Mouse (Mus musculus): ENCODE measurements around the gene Asns. TPM values are rescaled to one million over a fixed set of nuclear protein-coding genes. Genes with fewer than 3 reads are reported as not detected.
A peak's percentile ranks its signal among the peaks of the same experiment; 100 is the strongest.
"Not testable (repeated sequence)": the region's sequence is repeated elsewhere in the genome, so short reads cannot be mapped to it uniquely, and the experiment has no call there.

The Asns gene
- polyA plus RNA-seq, 1 experiment from 2014 or later = 63.4 TPM

- Histone ChIP-seq H3K9ac (ENCODE audit: low read length) (no peak overlapping the region), H3K27ac (ENCODE audit: low read depth, low read length) (no peak overlapping the region), H3K4me3 (ENCODE audit: low read depth, low read length) (no peak overlapping the region), H3K9me3 (ENCODE audit: control insufficient read depth, low read length) (no peaks in the 10 kb centered on the region), H3K27me3 (ENCODE audit: control insufficient read depth, insufficient read depth, low read length) (no peaks in the 10 kb centered on the region), H3K4me2 (ENCODE audit: low read depth) (no peak overlapping the region), H3K36me3 (ENCODE audit: control insufficient read depth, insufficient read depth, low read length) (no peaks in the 10 kb centered on the region), H3K4me1 (ENCODE audit: control insufficient read depth, insufficient read depth, low read length) (no peaks in the 10 kb centered on the region)
- ATAC-seq (ENCODE audit: insufficient read depth, low FRiP score, low TSS enrichment) = no peak
- WGBS = 85% methylated on average over 5 of the region's 5 CpGs
- DNase-seq (ENCODE audit: low spot score) = no peak
These were observed 23.3 kb downstream of the Asns start for GRCm38 (mm10) chr6:7669721-7670120.

- H3K9me3 ChIP-seq (ENCODE audit: control insufficient read depth, low read length) = no peaks in the 10 kb centered on the region
- H3K36me3 ChIP-seq (ENCODE audit: control insufficient read depth, insufficient read depth, low read length) = no peaks in the 10 kb centered on the region
- H3K4me2 ChIP-seq (ENCODE audit: low read depth) = no peak overlapping the region
- ATAC-seq (ENCODE audit: insufficient read depth, low FRiP score, low TSS enrichment) (no peak), DNase-seq (ENCODE audit: low spot score) (no peak)
- H3K4me1 ChIP-seq (ENCODE audit: control insufficient read depth, insufficient read depth, low read length) = no peaks in the 10 kb centered on the region
- WGBS = 85% methylated on average over 5 of the region's 5 CpGs
- H3K4me3 ChIP-seq (ENCODE audit: low read depth, low read length) = no peak overlapping the region
- no peak overlapping the region for H3K27ac ChIP-seq (ENCODE audit: low read depth, low read length)
- H3K27me3 ChIP-seq (ENCODE audit: control insufficient read depth, insufficient read depth, low read length) = no peaks in the 10 kb centered on the region
- no peak overlapping the region for H3K9ac ChIP-seq (ENCODE audit: low read length)
These were observed 24.7 kb downstream of the Asns start for GRCm38 (mm10) chr6:7668332-7668731.

GRCm38 (mm10) chr6:7665902-7666301 lies 27.2 kb downstream of the Asns start:
- not testable (repeated sequence) for DNase-seq (ENCODE audit: low spot score); H3K27ac ChIP-seq (ENCODE audit: low read depth, low read length); H3K9me3 ChIP-seq (ENCODE audit: control insufficient read depth, low read length); H3K9ac ChIP-seq (ENCODE audit: low read length); H3K4me1 ChIP-seq (ENCODE audit: control insufficient read depth, insufficient read depth, low read length); H3K36me3 ChIP-seq (ENCODE audit: control insufficient read depth, insufficient read depth, low read length); H3K4me3 ChIP-seq (ENCODE audit: low read depth, low read length); H3K4me2 ChIP-seq (ENCODE audit: low read depth); ATAC-seq (ENCODE audit: insufficient read depth, low FRiP score, low TSS enrichment); H3K27me3 ChIP-seq (ENCODE audit: control insufficient read depth, insufficient read depth, low read length)
- 95% methylated on average over 3 of the region's 4 CpGs for WGBS

GRCm38 (mm10) chr6:7661455-7661854 lies 31.6 kb downstream of the Asns start:
- no peaks in the 10 kb centered on the region for H3K9me3 ChIP-seq (ENCODE audit: control insufficient read depth, low read length)
- H3K9ac ChIP-seq (ENCODE audit: low read length) = no peak overlapping the region
- no peaks in the 10 kb centered on the region for H3K27me3 ChIP-seq (ENCODE audit: control insufficient read depth, insufficient read depth, low read length)
- no peak overlapping the region for H3K4me3 ChIP-seq (ENCODE audit: low read depth, low read length)
- H3K4me1 ChIP-seq (ENCODE audit: control insufficient read depth, insufficient read depth, low read length) = no peaks in the 10 kb centered on the region
- ATAC-seq (ENCODE audit: insufficient read depth, low FRiP score, low TSS enrichment) (no peak), DNase-seq (ENCODE audit: low spot score) (no peak)
- 80% methylated on average over 4 of the region's 4 CpGs for WGBS
- H3K36me3 ChIP-seq (ENCODE audit: control insufficient read depth, insufficient read depth, low read length) = no peaks in the 10 kb centered on the region
- no peak overlapping the region for H3K27ac ChIP-seq (ENCODE audit: low read depth, low read length)
- H3K4me2 ChIP-seq (ENCODE audit: low read depth) = no peak overlapping the region

GRCm38 (mm10) chr6:7660377-7661080 lies 32.5 kb downstream of the Asns start:
- H3K4me2 ChIP-seq (ENCODE audit: low read depth) = no peak overlapping the region
- peak; percentile 32 for DNase-seq (ENCODE audit: low spot score)
- H3K4me1 ChIP-seq (ENCODE audit: control insufficient read depth, insufficient read depth, low read length) = no peaks in the 10 kb centered on the region
- H3K36me3 ChIP-seq (ENCODE audit: control insufficient read depth, insufficient read depth, low read length) = no peaks in the 10 kb centered on the region
- no peak overlapping the region for H3K4me3 ChIP-seq (ENCODE audit: low read depth, low read length)
- no peaks in the 10 kb centered on the region for H3K27me3 ChIP-seq (ENCODE audit: control insufficient read depth, insufficient read depth, low read length)
- 63% methylated on average over 5 of the region's 5 CpGs for WGBS
- peak; percentile 53; the same call in 1 of the 2 replicates for ATAC-seq (ENCODE audit: insufficient read depth, low FRiP score, low TSS enrichment)
- no peak overlapping the region for H3K27ac ChIP-seq (ENCODE audit: low read depth, low read length)
- H3K9ac ChIP-seq (ENCODE audit: low read length) = no peak overlapping the region
- no peaks in the 10 kb centered on the region for H3K9me3 ChIP-seq (ENCODE audit: control insufficient read depth, low read length)

- no peak overlapping the region for H3K9ac ChIP-seq (ENCODE audit: low read length)
- no peak overlapping the region for H3K4me2 ChIP-seq (ENCODE audit: low read depth)
- H3K4me1 ChIP-seq (ENCODE audit: control insufficient read depth, insufficient read depth, low read length) = no peaks in the 10 kb centered on the region
- no peak overlapping the region for H3K27ac ChIP-seq (ENCODE audit: low read depth, low read length)
- no peaks in the 10 kb centered on the region for H3K27me3 ChIP-seq (ENCODE audit: control insufficient read depth, insufficient read depth, low read length)
- no peak for DNase-seq (ENCODE audit: low spot score)
- H3K9me3 ChIP-seq (ENCODE audit: control insufficient read depth, low read length) = no peaks in the 10 kb centered on the region
- no peak overlapping the region for H3K4me3 ChIP-seq (ENCODE audit: low read depth, low read length)
- 89% methylated on average over 1 of the region's 1 CpGs for WGBS
- no peak for ATAC-seq (ENCODE audit: insufficient read depth, low FRiP score, low TSS enrichment)
- no peaks in the 10 kb centered on the region for H3K36me3 ChIP-seq (ENCODE audit: control insufficient read depth, insufficient read depth, low read length)
These were observed 36.5 kb downstream of the Asns start for GRCm38 (mm10) chr6:7656601-7657000.

GRCm38 (mm10) chr6:7648458-7648857 lies 44.6 kb downstream of the Asns start:
- DNase-seq (ENCODE audit: low spot score) (no peak), ATAC-seq (ENCODE audit: insufficient read depth, low FRiP score, low TSS enrichment) (no peak)
- no peaks in the 10 kb centered on the region for H3K9me3 ChIP-seq (ENCODE audit: control insufficient read depth, low read length)
- no peak overlapping the region for H3K9ac ChIP-seq (ENCODE audit: low read length)
- H3K27me3 ChIP-seq (ENCODE audit: control insufficient read depth, insufficient read depth, low read length) = no peaks in the 10 kb centered on the region
- no peak overlapping the region for H3K4me3 ChIP-seq (ENCODE audit: low read depth, low read length)
- no peaks in the 10 kb centered on the region for H3K36me3 ChIP-seq (ENCODE audit: control insufficient read depth, insufficient read depth, low read length)
- no peak overlapping the region for H3K27ac ChIP-seq (ENCODE audit: low read depth, low read length)
- H3K4me1 ChIP-seq (ENCODE audit: control insufficient read depth, insufficient read depth, low read length) = no peaks in the 10 kb centered on the region
- H3K4me2 ChIP-seq (ENCODE audit: low read depth) = no peak overlapping the region

Other genes starting within 250 kb of the Asns start
- 3.3 and 4.2 TPM in 2 replicates for gene Tac1, start 138.4 kb downstream of the Asns start, polyA plus RNA-seq (2014; fragmentation: Nextera tagmentation; extraction: Ambion mirVana)
- 5.0 TPM in 2 replicates for gene C1galt1, start 151.6 kb upstream of the Asns start, polyA plus RNA-seq (2014; fragmentation: Nextera tagmentation; extraction: Ambion mirVana)

Data from neural tube, embryonic 11.5 days (tissue).